Comparison of ENCODE assay signal across 8 mouse cellular contexts in genomic region chr3:104597135-104597764, GRCm38 (mm10). TPM values are rescaled to one million over a fixed set of nuclear protein-coding genes. Genes with fewer than 3 reads are reported as not detected.
A peak's percentile ranks its signal among the peaks of the same experiment; 100 is the strongest.
DNase-seq lines count a peak whose midpoint lies in the region; ATAC-seq and TF ChIP-seq lines count a peak whose summit lies in the region.

No protein-coding gene starts in this region.

- no peak overlapping the region for H3K4me2 ChIP-seq in midbrain, embryonic 14.5 days (ENCODE audit: low read length)
- H3K4me2 ChIP-seq in midbrain, embryonic 13.5 days (replicated peaks), result no peak overlapping the region
- 0 out of 2 replicates have a peak overlapping the region, but pooled peaks have one; percentile 20 for H3K4me2 ChIP-seq in forebrain, embryonic 15.5 days (replicated peaks)
- peak overlapping the region; percentile 45 for H3K4me2 ChIP-seq in heart, embryonic 15.5 days
- H3K4me2 ChIP-seq in stomach, postnatal 0 days (replicated peaks; ENCODE audit: low read depth), result peak overlapping the region; percentile 27

- no peak overlapping the region for H3K4me3 ChIP-seq in midbrain, embryonic 14.5 days (replicated peaks; ENCODE audit: low read depth, low read length)
- H3K4me3 ChIP-seq in midbrain, embryonic 13.5 days (replicated peaks), result no peak overlapping the region
- H3K4me3 ChIP-seq in forebrain, embryonic 15.5 days, result no peak overlapping the region
- no peak overlapping the region; the same call in 1 of the 2 replicates for H3K4me3 ChIP-seq in heart, embryonic 15.5 days
- H3K4me3 ChIP-seq in stomach, postnatal 0 days (ENCODE audit: low read depth, low read length), result no peak overlapping the region

- no peak for ATAC-seq in midbrain, embryonic 14.5 days (ENCODE audit: low FRiP score, low TSS enrichment)
- no peak for ATAC-seq in midbrain, embryonic 13.5 days
- ATAC-seq in forebrain, embryonic 15.5 days (replicated peaks), result peak; percentile 96
- ATAC-seq in heart, embryonic 15.5 days (replicated peaks; ENCODE audit: insufficient number of reproducible peaks, insufficient read depth, low FRiP score, low read depth), result peak; percentile 67; the same call in 1 of the 2 replicates
- ATAC-seq in stomach, postnatal 0 days (ENCODE audit: low FRiP score, low TSS enrichment), result peak; percentile 60; the same call in 1 of the 2 replicates

- no peak for TF ChIP-seq EP300 in stomach, postnatal 0 days (optimal IDR thresholded peaks at IDR 0.05)

- 67% methylated on average over 10 of the region's 10 CpGs for WGBS in midbrain, embryonic 14.5 days
- 75% methylated on average over 10 of the region's 10 CpGs for WGBS in midbrain, embryonic 13.5 days
- 44% methylated on average over 10 of the region's 10 CpGs for WGBS in forebrain, embryonic 15.5 days
- WGBS in heart, embryonic 15.5 days, result 27% methylated on average over 10 of the region's 10 CpGs
- WGBS in stomach, postnatal 0 days, result 51% methylated on average over 10 of the region's 10 CpGs

- no peak for TF ChIP-seq CTCF in stomach, postnatal 0 days (IDR thresholded peaks at IDR 0.05; ENCODE audit: low read depth)

- no peaks in the 10 kb centered on the region for H3K9me3 ChIP-seq in midbrain, embryonic 14.5 days (ENCODE audit: control insufficient read depth, low read length)
- no peaks in the 10 kb centered on the region for H3K9me3 ChIP-seq in midbrain, embryonic 13.5 days
- no peaks in the 10 kb centered on the region for H3K9me3 ChIP-seq in forebrain, embryonic 15.5 days
- H3K9me3 ChIP-seq in heart, embryonic 15.5 days (replicated peaks), result no peaks in the 10 kb centered on the region
- H3K9me3 ChIP-seq in stomach, postnatal 0 days (ENCODE audit: control insufficient read depth, low read length), result no peaks in the 10 kb centered on the region

- DNase-seq in midbrain, embryonic 14.5 days, result peak; percentile 70
- DNase-seq in layer of hippocampus, adult 8-10 months (ENCODE audit: low spot score in 2 of 2), result peak; percentile 93 to 94
- peak; percentile 57 for DNase-seq in lung, postnatal 14 days
- peak; percentile 61 for DNase-seq in stomach, postnatal 0 days (ENCODE audit: low spot score)
- DNase-seq in B cell, adult 2 months, result no peak

- no peak overlapping the region for H3K9ac ChIP-seq in midbrain, embryonic 14.5 days (replicated peaks; ENCODE audit: low read length)
- no peak overlapping the region for H3K9ac ChIP-seq in midbrain, embryonic 13.5 days (replicated peaks)
- H3K9ac ChIP-seq in forebrain, embryonic 15.5 days (replicated peaks), result no peak overlapping the region
- H3K9ac ChIP-seq in heart, embryonic 15.5 days, result peak overlapping the region; percentile 28
- no peak overlapping the region for H3K9ac ChIP-seq in stomach, postnatal 0 days (ENCODE audit: low read length)

- H3K36me3 ChIP-seq in midbrain, embryonic 14.5 days (ENCODE audit: control insufficient read depth, insufficient read depth, low read length), result no peaks in the 10 kb centered on the region
- no peaks in the 10 kb centered on the region for H3K36me3 ChIP-seq in midbrain, embryonic 13.5 days
- H3K36me3 ChIP-seq in forebrain, embryonic 15.5 days, result no peaks in the 10 kb centered on the region
- no peaks in the 10 kb centered on the region for H3K36me3 ChIP-seq in heart, embryonic 15.5 days
- no peaks in the 10 kb centered on the region for H3K36me3 ChIP-seq in stomach, postnatal 0 days (ENCODE audit: control insufficient read depth, insufficient read depth, low read length)

- H3K27ac ChIP-seq in midbrain, embryonic 14.5 days (replicated peaks; ENCODE audit: low read depth, low read length), result no peak overlapping the region
- H3K27ac ChIP-seq in midbrain, embryonic 13.5 days, result no peak overlapping the region
- H3K27ac ChIP-seq in forebrain, embryonic 15.5 days (replicated peaks), result peak overlapping the region; percentile 81
- H3K27ac ChIP-seq in heart, embryonic 15.5 days, result peak overlapping the region; percentile 94
- H3K27ac ChIP-seq in stomach, postnatal 0 days (replicated peaks), result no peak overlapping the region; the same call in 1 of the 2 replicates

- H3K27me3 ChIP-seq in midbrain, embryonic 14.5 days (ENCODE audit: control insufficient read depth, insufficient read depth, low read length), result no peaks in the 10 kb centered on the region
- H3K27me3 ChIP-seq in midbrain, embryonic 13.5 days, result no peaks in the 10 kb centered on the region
- no peaks in the 10 kb centered on the region for H3K27me3 ChIP-seq in forebrain, embryonic 15.5 days
- no peaks in the 10 kb centered on the region for H3K27me3 ChIP-seq in heart, embryonic 15.5 days
- H3K27me3 ChIP-seq in stomach, postnatal 0 days (ENCODE audit: control insufficient read depth, insufficient read depth, low read length), result no peaks in the 10 kb centered on the region

- H3K4me1 ChIP-seq in midbrain, embryonic 14.5 days (ENCODE audit: control insufficient read depth, insufficient read depth, low read length), result no peaks in the 10 kb centered on the region
- no peaks in the 10 kb centered on the region for H3K4me1 ChIP-seq in midbrain, embryonic 13.5 days (replicated peaks)
- peaks cover 12% of the 10 kb centered on the region for H3K4me1 ChIP-seq in forebrain, embryonic 15.5 days
- peaks cover 51% of the 10 kb centered on the region for H3K4me1 ChIP-seq in heart, embryonic 15.5 days (replicated peaks)
- no peaks in the 10 kb centered on the region for H3K4me1 ChIP-seq in stomach, postnatal 0 days (replicated peaks; ENCODE audit: control insufficient read depth, insufficient read depth)

RNA-seq across cellular contexts. Expression of gene Slc16a1, which starts 41.2 kb away (rescaled TPM):
- 7.4 and 8.9 TPM in 2 replicates for polyA plus RNA-seq in midbrain, embryonic 14.5 days (2014; fragmentation: Nextera tagmentation; extraction: Ambion mirVana)
- polyA plus RNA-seq in midbrain, embryonic 13.5 days (2015; fragmentation: Nextera tagmentation; extraction: Ambion mirVana), result 9.4 and 9.6 TPM in 2 replicates
- 16.1 and 16.4 TPM in 2 replicates for polyA plus RNA-seq in forebrain, embryonic 15.5 days (2015; fragmentation: Nextera tagmentation; extraction: Ambion mirVana)
- 70.7 and 70.8 TPM in 2 replicates for polyA plus RNA-seq in heart, embryonic 15.5 days (2015; fragmentation: Nextera tagmentation; extraction: Ambion mirVana)
- total RNA-seq in layer of hippocampus, adult 8-10 months (2022), result 10 to 100 TPM; 26.6 to 32.9 (median 29.3) TPM
- polyA plus RNA-seq in stomach, postnatal 0 days (2015; fragmentation: Nextera tagmentation; extraction: Ambion mirVana), result 32.0 and 32.1 TPM in 2 replicates

Comparison
In these comparisons a context has a peak if more than half of its experiments do, and no peak if none do; other contexts are left out.
1. ATAC-seq: peak in forebrain, embryonic 15.5 days (single experiment), heart, embryonic 15.5 days (single experiment) and stomach, postnatal 0 days (single experiment); none in midbrain, embryonic 14.5 days (single experiment) and midbrain, embryonic 13.5 days (single experiment).
2. DNase-seq: peak in midbrain, embryonic 14.5 days (single experiment), layer of hippocampus, adult 8-10 months (2 of 2), lung, postnatal 14 days (single experiment) and stomach, postnatal 0 days (single experiment); none in B cell, adult 2 months (0 of 2).
3. H3K27ac ChIP-seq: peak in forebrain, embryonic 15.5 days (single experiment) and heart, embryonic 15.5 days (single experiment); none in midbrain, embryonic 14.5 days (single experiment), midbrain, embryonic 13.5 days (single experiment) and stomach, postnatal 0 days (single experiment).
4. H3K4me2 ChIP-seq: peak in forebrain, embryonic 15.5 days (single experiment), heart, embryonic 15.5 days (single experiment) and stomach, postnatal 0 days (single experiment); none in midbrain, embryonic 14.5 days (single experiment) and midbrain, embryonic 13.5 days (single experiment).